Mouse (Mus musculus): ENCODE measurements at regions not wholly inside any gene's neighbourhood (a gene's known extent, or its start where the extent isn't known, plus 50 kb on each side); places are given as distances from the start of the nearest gene placed in this dataset.

- no peak for TF ChIP-seq POLR2A (IDR thresholded peaks at IDR 0.05; ENCODE audit: control insufficient read depth, low read depth, low read length)
- no peak for TF ChIP-seq CTCF (IDR thresholded peaks at IDR 0.05; ENCODE audit: control insufficient read depth, insufficient read depth, insufficient replicate concordance, low read depth, low read length)
Observed at GRCm38 (mm10) chr12:71526623-71527022, 216.9 kb downstream of the Dact1 start.
